Comparison of ENCODE assay signal across 9 mouse cellular contexts in the genomic region with DNA sequence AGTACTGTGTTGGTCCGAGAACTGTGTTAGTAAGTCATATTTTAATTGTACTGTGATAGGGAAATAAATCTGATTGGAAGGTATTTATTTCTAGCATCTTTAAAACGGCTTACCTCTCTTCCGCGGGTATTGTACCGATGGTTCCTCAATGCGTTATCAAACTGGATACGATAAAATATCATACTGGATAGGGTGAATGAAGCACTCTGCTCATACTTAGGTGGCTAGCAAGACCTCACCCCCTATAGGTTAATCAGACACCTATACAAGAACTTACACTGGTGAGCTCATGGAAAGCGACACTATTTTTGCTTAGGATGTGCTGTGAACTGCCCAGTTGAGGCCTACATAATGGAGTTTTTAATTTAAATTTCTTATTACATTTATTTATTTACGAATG. TPM values are rescaled to one million over a fixed set of nuclear protein-coding genes. Genes with fewer than 3 reads are reported as not detected.
DNase-seq lines count a peak whose midpoint lies in the region; ATAC-seq and TF ChIP-seq lines count a peak whose summit lies in the region.
"Had no signal": no experiment of that assay in that cellular context is flagged by ENCODE, and none has a peak within 500 bp of the region (broad histone marks: within the 10 kb centered on the region; RNA-seq: fewer than 3 reads in every experiment).

No protein-coding gene starts in this region.

- H3K27ac ChIP-seq in lung, postnatal 0 days (ENCODE audit: low read length) = peak overlapping the region; percentile 98
- peak overlapping the region; percentile 96 for H3K27ac ChIP-seq in forebrain, embryonic 11.5 days (ENCODE audit: low read depth, low read length)
- H3K27ac ChIP-seq in limb, embryonic 11.5 days (replicated peaks; ENCODE audit: low read depth, low read length) = peak overlapping the region; percentile 84; the same call in 1 of the 2 replicates
- H3K27ac ChIP-seq in olfactory bulb, adult 2 months (ENCODE audit: insufficient read depth, low read depth, low read length) = peak overlapping the region; percentile 99

- WGBS in lung, postnatal 0 days = 72% methylated on average over 9 of the region's 9 CpGs
- WGBS in forebrain, embryonic 11.5 days = 70% methylated on average over 9 of the region's 9 CpGs
- 80% methylated on average over 9 of the region's 9 CpGs for WGBS in limb, embryonic 11.5 days
- WGBS in olfactory bulb, adult 2 months = 59% methylated on average over 9 of the region's 9 CpGs

- no peak for DNase-seq in lung, postnatal 0 days (ENCODE audit: low spot score)
- no peak for DNase-seq in lung, postnatal 25 days (ENCODE audit: low spot score)
- no peak for DNase-seq in forebrain, embryonic 11.5 days (ENCODE audit: low spot score)
- DNase-seq in limb, embryonic 11.5 days (ENCODE audit: low spot score) = no peak
- no peak for DNase-seq in embryo, embryonic 10 days (ENCODE audit: low spot score)
- DNase-seq in lung, adult 18-20 months = no peak
- DNase-seq in thymus, postnatal 14 days = no peak
- DNase-seq: kidney, adult 11 months had no signal

- peak overlapping the region; percentile 67; the same call in 1 of the 2 replicates for H3K4me3 ChIP-seq in lung, postnatal 0 days (ENCODE audit: low read depth, low read length)
- H3K4me3 ChIP-seq in forebrain, embryonic 11.5 days (ENCODE audit: low read depth, low read length) = peak overlapping the region; percentile 69
- peak overlapping the region; percentile 43 for H3K4me3 ChIP-seq in limb, embryonic 11.5 days (ENCODE audit: low read depth, low read length)
- H3K4me3 ChIP-seq in olfactory bulb, adult 2 months (ENCODE audit: insufficient read depth, low read depth, low read length) = peak overlapping the region; percentile 55

- H3K36me3 ChIP-seq in lung, postnatal 0 days (ENCODE audit: insufficient read depth, low read length) = no peaks in the 10 kb centered on the region
- no peaks in the 10 kb centered on the region for H3K36me3 ChIP-seq in forebrain, embryonic 11.5 days (ENCODE audit: control insufficient read depth, insufficient read depth, low read length)
- H3K36me3 ChIP-seq in limb, embryonic 11.5 days (ENCODE audit: control insufficient read depth, insufficient read depth, low read length) = peaks cover 2% of the 10 kb centered on the region; the same call in 1 of the 2 replicates

- no peak for TF ChIP-seq CTCF in lung, postnatal 0 days (IDR thresholded peaks at IDR 0.05)
- no peak for TF ChIP-seq CTCF in olfactory bulb, adult 2 months (IDR thresholded peaks at IDR 0.05; ENCODE audit: insufficient read depth, low read depth, low read length)

- no peaks in the 10 kb centered on the region for H3K9me3 ChIP-seq in lung, postnatal 0 days (ENCODE audit: low read length)
- no peaks in the 10 kb centered on the region for H3K9me3 ChIP-seq in forebrain, embryonic 11.5 days (ENCODE audit: control insufficient read depth, low read length)
- no peaks in the 10 kb centered on the region for H3K9me3 ChIP-seq in limb, embryonic 11.5 days (ENCODE audit: control insufficient read depth, low read length)

- ATAC-seq in lung, postnatal 0 days = no peak
- no peak for ATAC-seq in forebrain, embryonic 11.5 days (replicated peaks; ENCODE audit: low FRiP score)
- ATAC-seq in limb, embryonic 11.5 days (ENCODE audit: insufficient number of reproducible peaks, low FRiP score, low TSS enrichment, low read depth) = no peak

- peak overlapping the region; percentile 58; the same call in 1 of the 2 replicates for H3K9ac ChIP-seq in lung, postnatal 0 days (replicated peaks; ENCODE audit: low read depth)
- peak overlapping the region; percentile 85 for H3K9ac ChIP-seq in forebrain, embryonic 11.5 days (ENCODE audit: low read length)
- H3K9ac ChIP-seq in limb, embryonic 11.5 days (ENCODE audit: low read length) = peak overlapping the region; percentile 60

- peaks cover 17% of the 10 kb centered on the region; the same call in 1 of the 2 replicates for H3K4me1 ChIP-seq in lung, postnatal 0 days (ENCODE audit: insufficient read depth, low read depth, low read length)
- H3K4me1 ChIP-seq in forebrain, embryonic 11.5 days (replicated peaks; ENCODE audit: control insufficient read depth, insufficient read depth, low read length) = 0 out of 2 replicates have a peak, but pooled peaks cover 6% of the 10 kb centered on the region
- H3K4me1 ChIP-seq in limb, embryonic 11.5 days (ENCODE audit: control insufficient read depth, insufficient read depth, low read length) = no peaks in the 10 kb centered on the region
- peaks cover 13% of the 10 kb centered on the region for H3K4me1 ChIP-seq in olfactory bulb, adult 2 months (ENCODE audit: control insufficient read depth, insufficient read depth, low read length)

- peak overlapping the region; percentile 72 for H3K4me2 ChIP-seq in lung, postnatal 0 days (replicated peaks; ENCODE audit: low read depth, low read length)
- peak overlapping the region; percentile 85 for H3K4me2 ChIP-seq in forebrain, embryonic 11.5 days (ENCODE audit: low read depth, low read length, severe bottlenecking)
- peak overlapping the region; percentile 56 for H3K4me2 ChIP-seq in limb, embryonic 11.5 days (ENCODE audit: low read depth, severe bottlenecking)

- no peak for TF ChIP-seq POLR2A in olfactory bulb, adult 2 months (IDR thresholded peaks at IDR 0.05; ENCODE audit: insufficient read depth, low read depth, low read length)

- TF ChIP-seq EP300 in lung, postnatal 0 days (IDR thresholded peaks at IDR 0.05) = no peak

- H3K27me3 ChIP-seq in lung, postnatal 0 days (replicated peaks; ENCODE audit: insufficient read depth, low read length) = no peaks in the 10 kb centered on the region
- no peaks in the 10 kb centered on the region for H3K27me3 ChIP-seq in forebrain, embryonic 11.5 days (ENCODE audit: control insufficient read depth, insufficient read depth, low read length)
- H3K27me3 ChIP-seq in limb, embryonic 11.5 days (ENCODE audit: control insufficient read depth, insufficient read depth, low read length) = no peaks in the 10 kb centered on the region

RNA-seq across cellular contexts. Expression of gene Anapc16, which starts 0.9 kb away (rescaled TPM):
- polyA plus RNA-seq in lung, postnatal 0 days (2015; fragmentation: Nextera tagmentation; extraction: Ambion mirVana) = 105 and 117 TPM in 2 replicates
- 94.6 and 99.4 TPM in 2 replicates for polyA plus RNA-seq in forebrain, embryonic 11.5 days (2014; fragmentation: Nextera tagmentation; extraction: Ambion mirVana)
- 111 and 112 TPM in 2 replicates for polyA plus RNA-seq in limb, embryonic 11.5 days (2014; fragmentation: Nextera tagmentation; extraction: Ambion mirVana)
- polyA plus RNA-seq in olfactory bulb, adult 2 months (2012; ENCODE audit: insufficient read depth, insufficient read length, low replicate concordance, missing spikeins) = not detected in 2 replicates

RNA-seq across cellular contexts. Expression of gene Ascc1, which starts 1.2 kb away (rescaled TPM):
- 47.2 and 50.0 TPM in 2 replicates for polyA plus RNA-seq in lung, postnatal 0 days (2015; fragmentation: Nextera tagmentation; extraction: Ambion mirVana)
- polyA plus RNA-seq in forebrain, embryonic 11.5 days (2014; fragmentation: Nextera tagmentation; extraction: Ambion mirVana) = 35.8 and 38.4 TPM in 2 replicates
- polyA plus RNA-seq in limb, embryonic 11.5 days (2014; fragmentation: Nextera tagmentation; extraction: Ambion mirVana) = 45.2 and 46.7 TPM in 2 replicates
- not detected in 2 replicates for polyA plus RNA-seq in olfactory bulb, adult 2 months (2012; ENCODE audit: insufficient read depth, insufficient read length, low replicate concordance, missing spikeins)

RNA-seq across cellular contexts. Expression of gene Ddit4, which starts 52.2 kb away (rescaled TPM):
- polyA plus RNA-seq in lung, postnatal 0 days (2015; fragmentation: Nextera tagmentation; extraction: Ambion mirVana) = 21.2 and 28.1 TPM in 2 replicates
- polyA plus RNA-seq in forebrain, embryonic 11.5 days (2014; fragmentation: Nextera tagmentation; extraction: Ambion mirVana) = 7.4 and 9.5 TPM in 2 replicates
- polyA plus RNA-seq in limb, embryonic 11.5 days (2014; fragmentation: Nextera tagmentation; extraction: Ambion mirVana) = 6.8 and 10.2 TPM in 2 replicates
- 264 TPM in 1 of 2 replicates, not detected in the other for polyA plus RNA-seq in olfactory bulb, adult 2 months (2012; ENCODE audit: insufficient read depth, insufficient read length, low replicate concordance, missing spikeins)

Comparison
In these comparisons a context has a peak if more than half of its experiments do, and no peak if none do; other contexts are left out.
1. RNA of gene Ascc1, which starts 1.2 kb away (polyA plus RNA-seq): 47.2 to 50.0 TPM in lung, postnatal 0 days, 45.2 to 46.7 TPM in limb, embryonic 11.5 days and 35.8 to 38.4 TPM in forebrain, embryonic 11.5 days; not detected in olfactory bulb, adult 2 months; every median in the first group is over 10 times any median in the second.
2. Peak in every context shown above with its lines, with median percentiles within 50 percentile points of each other: H3K27ac ChIP-seq, H3K4me2 ChIP-seq, H3K4me3 ChIP-seq and H3K9ac ChIP-seq.